Mouse (Mus musculus): ENCODE data around the gene Prdm16. TPM values are rescaled to one million over a fixed set of nuclear protein-coding genes. Genes with fewer than 3 reads are reported as not detected.

Gene Prdm16
- polyA plus RNA-seq, 1 experiment: not detected

- Histone ChIP-seq H3K27me3 (ENCODE audit: control insufficient read depth, insufficient read depth, insufficient read length) (no peaks in the 10 kb centered on the region), H3K4me3 (ENCODE audit: insufficient read depth, poor library complexity, severe bottlenecking) (no peak overlapping the region), H3ac (ENCODE audit: control insufficient read depth, insufficient read length, low read depth) (no peak overlapping the region), H3K36me3 (ENCODE audit: control insufficient read depth, insufficient read depth) (no peaks in the 10 kb centered on the region), H3K79me3 (ENCODE audit: low read depth) (no peaks in the 10 kb centered on the region), H3K79me2 (ENCODE audit: control insufficient read depth, insufficient read depth) (no peaks in the 10 kb centered on the region)
- TF ChIP-seq MYOD1 (IDR thresholded peaks at IDR 0.05; ENCODE audit: control insufficient read depth, insufficient read length, low read depth) (no peak), CEBPB (IDR thresholded peaks at IDR 0.05; ENCODE audit: low read depth) (no peak), CTCF (IDR thresholded peaks at IDR 0.05; ENCODE audit: control insufficient read depth, insufficient read depth, insufficient read length) (no peak), MYOG (IDR thresholded peaks at IDR 0.05; ENCODE audit: control insufficient read depth, extremely low read depth, insufficient read length) (no peak), FOSL1 (IDR thresholded peaks at IDR 0.05; ENCODE audit: insufficient read depth, low read length, poor library complexity, severe bottlenecking) (no peak), MAX (IDR thresholded peaks at IDR 0.05) (no peak), USF1 (IDR thresholded peaks at IDR 0.05; ENCODE audit: low read depth) (no peak)
Observed at GRCm38 (mm10) chr4:154360850-154361249, 275.8 kb downstream of the Prdm16 start.

- H3ac ChIP-seq (ENCODE audit: control insufficient read depth, insufficient read length, low read depth): no peak overlapping the region
- no peak overlapping the region for H3K4me3 ChIP-seq (ENCODE audit: insufficient read depth, poor library complexity, severe bottlenecking)
- no peaks in the 10 kb centered on the region for H3K36me3 ChIP-seq (ENCODE audit: control insufficient read depth, insufficient read depth)
- TF ChIP-seq CEBPB (IDR thresholded peaks at IDR 0.05; ENCODE audit: low read depth) (no peak), MYOD1 (IDR thresholded peaks at IDR 0.05; ENCODE audit: control insufficient read depth, insufficient read length, low read depth) (no peak), USF1 (IDR thresholded peaks at IDR 0.05; ENCODE audit: low read depth) (no peak), FOSL1 (IDR thresholded peaks at IDR 0.05; ENCODE audit: insufficient read depth, low read length, poor library complexity, severe bottlenecking) (no peak)
- H3K79me2 ChIP-seq (ENCODE audit: control insufficient read depth, insufficient read depth): no peaks in the 10 kb centered on the region
- no peaks in the 10 kb centered on the region for H3K79me3 ChIP-seq (ENCODE audit: low read depth)
- H3K27me3 ChIP-seq (ENCODE audit: control insufficient read depth, insufficient read depth, insufficient read length): no peaks in the 10 kb centered on the region
Observed at GRCm38 (mm10) chr4:154360441-154360840, 276.2 kb downstream of the Prdm16 start.

- Histone ChIP-seq H3K79me2 (ENCODE audit: control insufficient read depth, insufficient read depth) (no peaks in the 10 kb centered on the region), H3K79me3 (ENCODE audit: low read depth) (no peaks in the 10 kb centered on the region), H3K27me3 (ENCODE audit: control insufficient read depth, insufficient read depth, insufficient read length) (no peaks in the 10 kb centered on the region), H3K36me3 (ENCODE audit: control insufficient read depth, insufficient read depth) (no peaks in the 10 kb centered on the region), H3K4me3 (ENCODE audit: insufficient read depth, poor library complexity, severe bottlenecking) (no peak overlapping the region), H3ac (ENCODE audit: control insufficient read depth, insufficient read length, low read depth) (no peak overlapping the region)
- TF ChIP-seq USF1 (IDR thresholded peaks at IDR 0.05; ENCODE audit: low read depth): no peak
- no peak for TF ChIP-seq CEBPB (IDR thresholded peaks at IDR 0.05; ENCODE audit: low read depth)
- TF ChIP-seq MYOD1 (IDR thresholded peaks at IDR 0.05; ENCODE audit: control insufficient read depth, insufficient read length, low read depth): no peak
- TF ChIP-seq MYOG (IDR thresholded peaks at IDR 0.05; ENCODE audit: control insufficient read depth, extremely low read depth, insufficient read length): no peak
- no peak for TF ChIP-seq MAX (IDR thresholded peaks at IDR 0.05)
- TF ChIP-seq FOSL1 (IDR thresholded peaks at IDR 0.05; ENCODE audit: insufficient read depth, low read length, poor library complexity, severe bottlenecking): no peak
- TF ChIP-seq CTCF (IDR thresholded peaks at IDR 0.05; ENCODE audit: control insufficient read depth, insufficient read depth, insufficient read length): no peak
Observed at GRCm38 (mm10) chr4:154359762-154360300, 276.8 kb downstream of the Prdm16 start.

- Histone ChIP-seq H3K27me3 (ENCODE audit: control insufficient read depth, insufficient read depth, insufficient read length) (no peaks in the 10 kb centered on the region), H3ac (ENCODE audit: control insufficient read depth, insufficient read length, low read depth) (no peak overlapping the region), H3K79me2 (ENCODE audit: control insufficient read depth, insufficient read depth) (no peaks in the 10 kb centered on the region), H3K36me3 (ENCODE audit: control insufficient read depth, insufficient read depth) (no peaks in the 10 kb centered on the region), H3K79me3 (ENCODE audit: low read depth) (no peaks in the 10 kb centered on the region), H3K4me3 (ENCODE audit: insufficient read depth, poor library complexity, severe bottlenecking) (no peak overlapping the region)
- TF ChIP-seq CEBPB (IDR thresholded peaks at IDR 0.05; ENCODE audit: low read depth): no peak
Observed at GRCm38 (mm10) chr4:154358816-154359215, 277.9 kb downstream of the Prdm16 start.

GRCm38 (mm10) chr4:154358370-154358769, 278.3 kb downstream of the Prdm16 start:
- no peak overlapping the region for H3K4me3 ChIP-seq (ENCODE audit: insufficient read depth, poor library complexity, severe bottlenecking)
- TF ChIP-seq FOSL1 (IDR thresholded peaks at IDR 0.05; ENCODE audit: insufficient read depth, low read length, poor library complexity, severe bottlenecking): no peak
- no peak for TF ChIP-seq USF1 (IDR thresholded peaks at IDR 0.05; ENCODE audit: low read depth)
- TF ChIP-seq CEBPB (IDR thresholded peaks at IDR 0.05; ENCODE audit: low read depth): no peak
- no peak for TF ChIP-seq MYOD1 (IDR thresholded peaks at IDR 0.05; ENCODE audit: control insufficient read depth, insufficient read length, low read depth)
- no peaks in the 10 kb centered on the region for H3K36me3 ChIP-seq (ENCODE audit: control insufficient read depth, insufficient read depth)
- no peaks in the 10 kb centered on the region for H3K27me3 ChIP-seq (ENCODE audit: control insufficient read depth, insufficient read depth, insufficient read length)
- H3K79me2 ChIP-seq (ENCODE audit: control insufficient read depth, insufficient read depth): no peaks in the 10 kb centered on the region
- H3K79me3 ChIP-seq (ENCODE audit: low read depth): no peaks in the 10 kb centered on the region
- H3ac ChIP-seq (ENCODE audit: control insufficient read depth, insufficient read length, low read depth): no peak overlapping the region

- H3K79me3 ChIP-seq (ENCODE audit: low read depth): no peaks in the 10 kb centered on the region
- H3ac ChIP-seq (ENCODE audit: control insufficient read depth, insufficient read length, low read depth): no peak overlapping the region
- H3K4me3 ChIP-seq (ENCODE audit: insufficient read depth, poor library complexity, severe bottlenecking): no peak overlapping the region
- no peak for TF ChIP-seq MAX (IDR thresholded peaks at IDR 0.05)
- TF ChIP-seq FOSL1 (IDR thresholded peaks at IDR 0.05; ENCODE audit: insufficient read depth, low read length, poor library complexity, severe bottlenecking): no peak
- TF ChIP-seq CTCF (IDR thresholded peaks at IDR 0.05; ENCODE audit: control insufficient read depth, insufficient read depth, insufficient read length): no peak
- no peaks in the 10 kb centered on the region for H3K36me3 ChIP-seq (ENCODE audit: control insufficient read depth, insufficient read depth)
- no peaks in the 10 kb centered on the region for H3K27me3 ChIP-seq (ENCODE audit: control insufficient read depth, insufficient read depth, insufficient read length)
- no peaks in the 10 kb centered on the region for H3K79me2 ChIP-seq (ENCODE audit: control insufficient read depth, insufficient read depth)
Observed at GRCm38 (mm10) chr4:154355408-154355807, 281.3 kb downstream of the Prdm16 start.

Data from C2C12 (cell line).